ENCODE assay signal across 20 mouse cellular contexts in the genomic region with DNA sequence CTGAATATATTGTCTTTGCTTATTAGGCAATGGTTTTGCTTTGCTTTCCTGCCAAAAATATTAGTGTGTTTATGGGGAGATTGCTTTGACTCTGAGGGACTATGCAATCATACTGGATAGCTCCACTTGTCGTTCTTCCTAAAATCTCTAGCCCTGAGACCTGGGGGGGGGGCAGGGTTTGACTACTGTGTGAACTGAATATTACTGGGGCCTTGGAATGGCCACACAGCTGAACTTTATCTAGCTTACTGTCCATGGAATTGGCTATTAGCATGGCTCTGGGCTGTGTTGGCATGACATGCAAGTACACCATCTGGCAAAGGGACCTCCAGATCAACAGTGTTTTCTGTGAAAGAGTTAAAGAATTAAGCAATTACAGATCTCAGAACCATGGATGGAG.
"Had no signal": no experiment of that assay in that cellular context is flagged by ENCODE, and none has a peak within 500 bp of the region (broad histone marks: within the 10 kb centered on the region; RNA-seq: fewer than 3 reads in every experiment).

No protein-coding gene starts in this region.

- H3K27ac ChIP-seq: kidney, postnatal 0 days; limb, embryonic 12.5 days; limb, embryonic 15.5 days; liver, embryonic 14.5 days; midbrain, embryonic 10.5 days; midbrain, embryonic 13.5 days; neural tube, embryonic 13.5 days; stomach, embryonic 15.5 days had no signal

- H3K4me2 ChIP-seq: limb, embryonic 12.5 days; limb, embryonic 15.5 days; liver, embryonic 11.5 days; midbrain, embryonic 13.5 days; neural tube, embryonic 13.5 days; stomach, embryonic 15.5 days had no signal

- H3K27me3 ChIP-seq: limb, embryonic 12.5 days; limb, embryonic 15.5 days; megakaryocyte, embryonic 14.5 days; midbrain, embryonic 13.5 days; neural tube, embryonic 13.5 days; stomach, embryonic 15.5 days had no signal

- DNase-seq: kidney, postnatal 25 days; left cerebral cortex, postnatal 4 days; liver, postnatal 0 days; retina, postnatal 1 day; right cerebral cortex, postnatal 25 days; spleen, adult 18-20 months; thymus, postnatal 25 days had no signal

- H3K9me3 ChIP-seq: limb, embryonic 12.5 days; limb, embryonic 15.5 days; megakaryocyte, embryonic 14.5 days; midbrain, embryonic 10.5 days; midbrain, embryonic 13.5 days; neural tube, embryonic 13.5 days; stomach, embryonic 15.5 days had no signal

- ATAC-seq: intestine, embryonic 16.5 days; liver, postnatal 0 days; midbrain, embryonic 13.5 days; midbrain, embryonic 16.5 days had no signal

- H3K4me1 ChIP-seq: limb, embryonic 15.5 days; megakaryocyte, embryonic 14.5 days; midbrain, embryonic 10.5 days; stomach, embryonic 15.5 days had no signal

- H3K36me3 ChIP-seq: limb, embryonic 12.5 days; limb, embryonic 15.5 days; midbrain, embryonic 10.5 days; midbrain, embryonic 13.5 days; neural tube, embryonic 13.5 days; stomach, embryonic 15.5 days had no signal

- H3K9ac ChIP-seq: limb, embryonic 12.5 days; limb, embryonic 15.5 days; liver, embryonic 14.5 days; liver, postnatal 0 days; midbrain, embryonic 13.5 days; neural tube, embryonic 13.5 days; stomach, embryonic 15.5 days had no signal

- H3K4me3 ChIP-seq: limb, embryonic 12.5 days; limb, embryonic 15.5 days; megakaryocyte, embryonic 14.5 days; midbrain, embryonic 10.5 days; midbrain, embryonic 13.5 days; myocyte; neural tube, embryonic 13.5 days; stomach, embryonic 15.5 days had no signal
